Mouse (Mus musculus): Measurements from ENCODE around the gene Etv6.

GRCm38 (mm10) chr6:134273884-134274283 is 238.4 kb downstream of the Etv6 start:
- no peak for TF ChIP-seq EP300 (IDR thresholded peaks at IDR 0.05; ENCODE audit: low read depth)
- no peak for TF ChIP-seq CTCF (IDR thresholded peaks at IDR 0.05; ENCODE audit: low read depth)

Measured in heart, postnatal 0 days (tissue).